Mouse (Mus musculus) forebrain, embryonic 10.5 days (tissue): ENCODE data around the gene Asap3. TPM values are rescaled to one million over a fixed set of nuclear protein-coding genes. Genes with fewer than 3 reads are reported as not detected.

Experiments
- DNase-seq: peaks from one replicate; pipeline ENCODE4 v3.0.0-alpha.2; 2017; ENCODE audit warnings: low spot score; ENCODE audit errors: extremely low spot score
- H3K27ac ChIP-seq: fragments of 300-500 bp; sonication (generic); 2 replicates; pipeline ENCODE4 v1.5.1; 2016; ENCODE audit warnings: mild to moderate bottlenecking
- H3K27me3 ChIP-seq: fragments of 300-500 bp; sonication (generic); 2 replicates; pipeline ENCODE4 v1.6.1; 2016; ENCODE audit warnings: mild to moderate bottlenecking; ENCODE audit not compliant: poor library complexity, severe bottlenecking
- H3K36me3 ChIP-seq: fragments of 300-500 bp; sonication (generic); replicated peaks from 2 replicates; pipeline ENCODE4 v1.6.1; 2016; ENCODE audit warnings: mild to moderate bottlenecking, moderate library complexity
- H3K4me1 ChIP-seq: fragments of 300-500 bp; sonication (generic); 2 replicates; pipeline ENCODE4 v1.6.1; 2016
- H3K4me3 ChIP-seq: fragments of 300-500 bp; sonication (generic); 2 replicates; pipeline ENCODE4 v1.5.1; 2016; ENCODE audit warnings: mild to moderate bottlenecking, moderate library complexity
- H3K9me3 ChIP-seq: fragments of 300-500 bp; sonication (generic); 2 replicates; pipeline ENCODE4 v1.6.1; 2016; ENCODE audit warnings: mild to moderate bottlenecking, moderate library complexity
- WGBS: fragments of 180-500 bp; shearing (Covaris S2); methylation state at CpG from one replicate; pipeline ENCODE4 v1.1.7; 2016; 5-methylcytosine and 5-hydroxymethylcytosine counted together
- polyA plus RNA-seq: library from polyadenylated mRNA; unstranded; fragments of >200 nt; fragmentation: Nextera tagmentation; extraction: Ambion mirVana; gene quantifications from 2 replicates; pipeline ENCODE4 v1.2.1, GENCODE M21; 2016

Gene Asap3
- polyA plus RNA-seq, 1 experiment from 2014 or later, result 4.7 TPM

DNA sequence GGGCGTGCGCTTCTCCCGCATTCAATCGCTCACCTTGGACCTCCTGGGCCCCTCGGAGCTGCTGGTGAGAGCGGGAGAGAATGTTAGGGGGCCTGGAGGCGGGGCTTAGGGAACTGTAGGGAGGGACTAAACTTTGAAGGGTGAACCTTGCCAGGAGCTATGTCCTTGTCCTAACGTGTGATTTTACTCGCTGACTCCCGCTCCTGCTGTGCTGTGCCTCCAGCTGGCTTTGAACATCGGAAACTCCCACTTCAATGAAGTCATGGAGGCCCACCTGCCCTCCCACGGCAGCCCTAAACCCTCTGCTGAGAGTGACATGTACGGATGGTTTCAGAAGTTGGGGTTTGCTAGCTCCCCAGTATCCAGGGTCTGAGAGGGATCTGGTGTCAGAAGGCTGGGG is 32.5 kb downstream of the Asap3 start:
- WGBS, result 11% methylated on average over 13 of the region's 13 CpGs
- no peaks in the 10 kb centered on the region for H3K9me3 ChIP-seq
- peaks cover 38% of the 10 kb centered on the region for H3K4me1 ChIP-seq
- DNase-seq, result no peak
- peaks cover 12% of the 10 kb centered on the region for H3K36me3 ChIP-seq
- no peak overlapping the region for H3K27ac ChIP-seq
- peak overlapping the region; percentile 30 for H3K4me3 ChIP-seq
- H3K27me3 ChIP-seq, result peaks cover 86% of the 10 kb centered on the region

DNA sequence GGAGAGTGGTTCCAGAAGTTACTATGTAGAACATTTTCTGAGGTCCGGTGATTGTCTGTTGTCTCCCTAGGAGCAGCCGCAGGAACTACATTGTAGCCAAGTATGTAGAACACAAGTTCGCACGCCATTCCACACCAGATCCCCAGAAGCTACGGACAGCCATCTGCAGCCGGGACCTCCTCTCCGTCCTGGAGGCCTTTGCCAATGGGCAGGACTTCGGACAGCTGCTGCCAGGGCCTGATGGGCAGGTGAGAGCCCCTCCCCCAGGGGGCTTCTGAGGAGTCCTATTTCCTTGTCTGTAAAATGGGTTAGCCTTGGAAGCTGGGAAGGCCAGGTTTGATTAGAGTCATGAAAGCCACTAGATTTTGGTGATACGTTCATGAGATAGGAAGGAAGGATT is 32.9 kb downstream of the Asap3 start:
- Histone ChIP-seq H3K9me3 (no peaks in the 10 kb centered on the region), H3K36me3 (peaks cover 13% of the 10 kb centered on the region), H3K4me3 (no peak overlapping the region), H3K27me3 (peaks cover 86% of the 10 kb centered on the region), H3K27ac (no peak overlapping the region), H3K4me1 (peaks cover 34% of the 10 kb centered on the region)
- 74% methylated on average over 9 of the region's 9 CpGs for WGBS
- no peak for DNase-seq

DNA sequence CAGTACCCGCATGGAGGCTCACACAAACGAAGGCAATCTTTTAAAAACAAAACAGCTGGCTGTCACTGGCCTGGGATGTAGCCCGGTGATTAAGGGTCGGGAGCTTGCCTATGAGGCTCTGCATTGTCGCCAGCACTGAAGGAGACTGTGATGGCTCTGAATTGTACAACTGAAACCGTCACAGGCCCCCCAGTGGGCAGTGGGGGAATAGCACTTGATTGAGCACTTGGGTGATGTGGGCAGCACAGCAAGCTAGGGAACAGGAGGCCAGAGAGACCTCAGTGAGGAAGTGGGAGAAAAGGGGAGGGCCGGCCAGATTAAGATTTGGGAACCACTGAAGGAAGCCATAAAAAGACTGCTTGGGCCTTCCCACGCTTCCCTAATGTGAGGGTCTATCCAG is 33.5 kb downstream of the Asap3 start:
- H3K36me3 ChIP-seq, result peaks cover 13% of the 10 kb centered on the region
- no peak overlapping the region for H3K4me3 ChIP-seq
- no peak overlapping the region for H3K27ac ChIP-seq
- peaks cover 32% of the 10 kb centered on the region for H3K4me1 ChIP-seq
- peaks cover 86% of the 10 kb centered on the region for H3K27me3 ChIP-seq
- H3K9me3 ChIP-seq, result no peaks in the 10 kb centered on the region
- WGBS, result 22% methylated on average over 8 of the region's 8 CpGs
- DNase-seq, result peak; percentile 74

DNA sequence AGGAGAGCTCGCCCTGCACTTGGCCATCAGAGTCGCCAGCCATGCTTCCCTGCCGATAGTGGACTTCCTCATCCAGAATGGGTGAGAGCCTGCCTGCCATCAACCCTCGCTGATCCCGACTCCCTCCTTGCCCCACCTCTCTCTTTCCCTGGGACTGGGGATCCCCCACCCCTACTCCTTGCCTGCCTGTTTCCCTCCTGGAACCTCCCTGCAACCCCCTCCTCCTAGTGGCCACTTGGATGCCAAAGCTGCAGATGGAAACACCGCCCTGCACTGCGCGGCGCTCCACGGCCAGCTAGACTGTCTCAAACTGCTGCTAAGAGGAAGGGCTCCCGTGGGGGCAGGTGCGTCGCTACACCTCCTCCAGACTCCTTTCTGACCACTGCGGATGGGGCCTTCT is 34.0 kb downstream of the Asap3 start:
- Histone ChIP-seq H3K27me3 (peaks cover 89% of the 10 kb centered on the region), H3K4me3 (no peak overlapping the region), H3K27ac (no peak overlapping the region), H3K9me3 (no peaks in the 10 kb centered on the region), H3K36me3 (peaks cover 13% of the 10 kb centered on the region), H3K4me1 (peaks cover 32% of the 10 kb centered on the region)
- 63% methylated on average over 14 of the region's 14 CpGs for WGBS
- DNase-seq, result no peak

DNA sequence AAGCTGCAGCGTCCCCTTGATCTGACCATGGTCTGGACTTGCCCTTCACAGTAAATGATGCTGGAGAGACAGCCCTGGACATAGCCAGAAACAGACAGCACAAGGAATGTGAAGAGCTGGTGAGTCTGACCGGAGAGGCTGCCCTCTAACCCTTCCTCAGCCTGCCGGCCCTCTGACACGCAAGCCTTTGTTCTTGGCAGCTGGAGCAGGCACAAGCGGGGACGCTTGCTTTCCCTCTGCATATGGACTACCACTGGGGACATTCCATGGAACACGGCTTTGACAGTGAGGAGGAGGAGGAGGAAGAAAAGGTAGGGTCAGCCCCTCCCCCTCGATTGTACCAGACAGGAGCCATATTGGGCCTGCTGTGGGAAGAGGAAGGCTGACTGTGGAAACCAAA is 34.8 kb downstream of the Asap3 start:
- DNase-seq, result no peak
- H3K36me3 ChIP-seq, result peaks cover 11% of the 10 kb centered on the region
- H3K27ac ChIP-seq, result peak overlapping the region; percentile 45
- no peaks in the 10 kb centered on the region for H3K9me3 ChIP-seq
- peaks cover 35% of the 10 kb centered on the region for H3K4me1 ChIP-seq
- H3K4me3 ChIP-seq, result no peak overlapping the region
- H3K27me3 ChIP-seq, result peaks cover 97% of the 10 kb centered on the region
- 37% methylated on average over 8 of the region's 8 CpGs for WGBS

DNA sequence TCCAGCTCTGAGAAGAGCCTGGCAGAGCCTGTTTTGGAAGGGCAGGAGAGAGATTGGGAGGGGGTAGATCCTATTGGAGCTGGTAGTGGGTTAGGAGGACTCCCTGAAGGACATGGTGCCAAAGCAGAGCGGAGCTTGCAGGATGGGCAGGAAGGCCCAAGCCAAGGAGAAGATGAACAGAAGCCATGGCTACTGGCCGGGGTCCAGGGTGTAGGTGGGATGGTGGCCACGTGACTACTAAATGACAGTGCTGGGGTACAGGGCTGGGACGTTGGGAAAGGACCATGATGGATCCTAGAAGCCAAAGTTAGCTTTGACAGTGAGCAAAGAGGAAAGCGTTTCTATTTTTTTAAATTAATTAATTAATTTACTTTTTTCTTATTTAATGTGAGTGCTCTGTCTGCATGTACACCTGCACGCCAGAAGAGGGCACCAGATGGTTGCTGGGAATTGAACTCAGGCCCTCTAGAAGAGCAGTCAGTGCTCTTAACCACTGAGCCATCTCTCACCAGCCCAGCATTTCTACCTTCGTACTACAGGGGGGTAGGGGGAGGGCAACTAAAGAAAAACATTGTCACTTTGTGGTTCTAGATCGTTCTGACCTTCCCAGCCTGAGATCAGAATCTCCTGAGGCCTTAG is 36.0 kb downstream of the Asap3 start:
- 47% methylated on average over 8 of the region's 8 CpGs for WGBS
- Histone ChIP-seq H3K4me3 (no peak overlapping the region), H3K27ac (no peak overlapping the region), H3K27me3 (peaks cover 97% of the 10 kb centered on the region), H3K4me1 (peaks cover 47% of the 10 kb centered on the region), H3K9me3 (no peaks in the 10 kb centered on the region), H3K36me3 (peaks cover 9% of the 10 kb centered on the region)
- DNase-seq, result no peak

DNA sequence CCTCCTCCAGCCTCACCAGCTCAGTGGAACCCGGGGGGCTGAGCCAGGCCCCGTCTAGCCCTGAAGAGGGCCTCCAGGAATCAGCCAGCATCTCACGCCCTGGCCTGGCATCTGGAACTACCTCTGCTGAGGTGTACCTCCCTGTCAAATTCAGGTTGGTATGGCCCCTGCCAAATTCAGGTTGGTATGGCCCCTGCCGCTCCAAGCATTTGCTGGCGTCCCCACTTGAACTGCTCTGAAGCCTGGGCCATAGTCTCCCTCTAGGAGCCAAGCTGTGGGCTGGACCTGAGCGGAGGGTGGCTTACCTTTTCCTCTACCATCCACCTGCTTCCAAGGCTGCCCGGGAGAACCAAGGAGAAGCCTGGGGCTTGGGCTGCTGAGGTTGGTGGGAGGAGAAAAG is 36.6 kb downstream of the Asap3 start:
- DNase-seq, result no peak
- Histone ChIP-seq H3K9me3 (no peaks in the 10 kb centered on the region), H3K4me1 (peaks cover 50% of the 10 kb centered on the region), H3K27me3 (peaks cover 97% of the 10 kb centered on the region), H3K4me3 (no peak overlapping the region), H3K27ac (no peak overlapping the region), H3K36me3 (peaks cover 9% of the 10 kb centered on the region)
- 79% methylated on average over 7 of the region's 7 CpGs for WGBS

DNA sequence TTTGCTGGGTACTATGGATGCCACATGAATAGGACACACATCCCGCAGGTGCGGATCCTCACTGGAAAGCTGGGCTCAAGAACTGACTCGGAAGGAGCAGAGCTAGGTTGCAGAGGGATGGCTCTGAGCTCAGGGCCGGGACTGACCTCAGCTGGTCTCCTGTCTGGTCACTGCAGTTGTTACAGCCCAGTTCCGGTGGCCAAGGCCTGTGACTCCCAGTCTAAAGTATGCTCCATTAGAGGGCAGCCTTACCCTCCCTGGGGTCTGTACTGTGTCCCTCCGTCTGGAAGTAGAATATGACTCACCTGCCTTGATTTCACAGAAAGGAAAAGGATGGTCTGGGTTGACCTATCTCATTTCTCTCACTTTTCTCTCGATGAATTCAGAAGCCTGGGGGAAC is 38.0 kb downstream of the Asap3 start:
- 71% methylated on average over 7 of the region's 7 CpGs for WGBS
- H3K27me3 ChIP-seq, result peaks cover 97% of the 10 kb centered on the region

DNA sequence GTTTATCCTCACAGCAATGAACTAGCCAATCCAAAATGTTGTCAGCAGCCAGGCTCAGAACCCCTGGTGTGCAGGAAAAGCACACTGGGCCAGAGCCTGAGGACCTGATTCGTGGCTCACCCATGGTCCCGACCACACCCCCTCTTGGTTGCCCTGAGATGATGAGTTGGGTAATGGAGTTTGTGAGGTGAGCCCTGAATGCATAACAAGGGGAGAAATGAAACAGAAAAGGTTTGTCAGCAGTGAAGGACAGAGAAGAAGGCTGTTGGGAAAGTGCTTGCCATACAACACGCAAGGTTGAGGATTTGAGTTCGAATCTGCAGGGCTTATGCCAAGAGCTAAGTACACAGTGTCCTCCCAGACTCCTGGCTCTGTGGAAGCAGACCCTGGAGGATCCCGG is 39.5 kb downstream of the Asap3 start:
- Histone ChIP-seq H3K36me3 (peaks cover 3% of the 10 kb centered on the region; the same call in 1 of the 2 replicates), H3K4me3 (no peak overlapping the region), H3K27ac (no peak overlapping the region), H3K4me1 (peaks cover 51% of the 10 kb centered on the region), H3K27me3 (peaks cover 97% of the 10 kb centered on the region), H3K9me3 (no peaks in the 10 kb centered on the region)
- WGBS, result 34% methylated on average over 5 of the region's 5 CpGs
- no peak for DNase-seq

More for the DNA sequence above, 38.0 kb downstream of the Asap3 start:
- Histone ChIP-seq H3K4me1 (peaks cover 54% of the 10 kb centered on the region), H3K36me3 (peaks cover 7% of the 10 kb centered on the region), H3K9me3 (no peaks in the 10 kb centered on the region), H3K27ac (no peak overlapping the region), H3K4me3 (no peak overlapping the region)
- DNase-seq, result no peak

DNA sequence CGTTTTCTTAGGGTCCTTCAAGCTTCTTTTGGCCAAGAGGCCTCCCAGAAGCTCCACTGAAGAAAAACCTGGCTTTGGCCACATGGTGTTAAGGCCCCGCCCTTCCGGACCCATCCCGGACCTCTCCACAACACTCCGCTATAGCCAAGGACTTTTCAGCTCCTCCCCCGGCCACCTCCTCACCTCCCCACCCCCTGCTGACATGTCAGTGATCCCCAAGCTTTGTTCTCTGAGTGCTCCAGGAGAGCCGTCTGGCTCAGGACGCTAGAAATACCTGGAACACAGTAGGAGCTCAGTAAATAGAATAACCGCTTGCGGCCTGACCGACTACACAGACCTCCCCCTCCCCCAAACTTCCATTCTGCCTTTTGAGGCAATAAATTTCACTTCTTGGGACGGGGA is 40.4 kb downstream of the Asap3 start:
- WGBS, result under 1% methylated on average over 12 of the region's 12 CpGs
- Histone ChIP-seq H3K27me3 (peaks cover 97% of the 10 kb centered on the region), H3K4me3 (peak overlapping the region; percentile 61), H3K27ac (no peak overlapping the region), H3K36me3 (peaks cover 3% of the 10 kb centered on the region; the same call in 1 of the 2 replicates), H3K9me3 (no peaks in the 10 kb centered on the region), H3K4me1 (peaks cover 42% of the 10 kb centered on the region)
- no peak for DNase-seq

DNA sequence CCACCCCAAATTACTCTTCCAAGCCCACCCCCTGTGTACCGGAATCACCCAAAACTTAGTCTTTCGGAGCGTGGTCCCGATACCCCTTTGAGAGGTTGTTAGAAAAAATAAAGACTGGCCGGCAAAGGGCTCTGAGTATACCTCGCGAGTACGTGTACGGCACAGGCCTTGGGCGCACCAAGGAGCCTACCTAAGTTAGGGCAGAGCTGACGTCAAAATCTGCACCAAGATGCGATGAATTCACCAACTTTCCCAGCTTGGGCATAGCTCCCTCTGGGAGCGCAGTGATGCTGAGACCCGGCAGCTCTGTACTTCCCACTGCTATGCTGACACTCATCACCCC is 41.2 kb downstream of the Asap3 start:
- H3K27me3 ChIP-seq, result peaks cover 99% of the 10 kb centered on the region
- H3K4me3 ChIP-seq, result peak overlapping the region; percentile 61
- no peak for DNase-seq
- 2% methylated on average over 14 of the region's 14 CpGs for WGBS
- H3K36me3 ChIP-seq, result peaks cover 3% of the 10 kb centered on the region; the same call in 1 of the 2 replicates
- H3K9me3 ChIP-seq, result no peaks in the 10 kb centered on the region
- peaks cover 42% of the 10 kb centered on the region for H3K4me1 ChIP-seq
- H3K27ac ChIP-seq, result no peak overlapping the region

DNA sequence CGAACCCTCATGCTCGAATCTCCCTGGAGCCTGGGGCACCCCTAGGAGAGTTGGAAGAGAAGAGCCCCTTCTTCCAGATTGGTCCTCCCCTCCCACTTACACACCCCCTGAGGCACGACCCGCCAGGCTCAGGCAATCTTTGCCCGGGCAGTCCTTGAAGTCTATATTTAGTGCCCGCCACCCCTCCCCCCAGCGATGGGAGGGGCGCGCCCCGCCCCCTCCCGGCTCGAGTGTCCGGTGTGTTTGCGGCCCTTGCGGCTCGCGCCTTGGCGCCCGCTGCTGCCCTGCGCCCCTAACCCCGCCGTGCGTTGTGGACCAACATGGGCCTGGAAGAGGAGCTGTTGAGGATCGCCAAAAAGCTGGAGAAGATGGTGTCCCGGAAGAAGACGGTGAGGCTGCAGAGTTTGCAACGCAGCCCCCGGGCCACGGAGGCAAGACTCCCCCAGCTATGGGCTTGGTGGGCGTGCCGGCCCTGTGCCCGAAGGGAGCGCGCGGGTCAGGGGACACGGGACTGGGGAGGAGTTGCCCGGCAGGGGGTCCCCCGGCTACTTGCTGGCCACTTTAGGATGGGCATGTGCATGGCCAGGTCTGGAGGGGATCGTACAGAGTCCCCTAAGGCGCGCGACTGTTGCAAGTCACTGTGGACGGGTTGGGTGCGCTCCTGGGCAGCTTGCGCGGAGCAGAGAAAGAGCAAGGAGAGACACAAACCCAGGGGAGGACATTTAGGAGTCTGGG is 41.7 kb downstream of the Asap3 start, which contains the start of gene Tcea3:
Tcea3 (plus strand) TSS at position 1 of the 735 bp plus-strand sequence.
- WGBS, result under 1% methylated on average over 46 of the region's 46 CpGs
- Histone ChIP-seq H3K4me1 (peaks cover 42% of the 10 kb centered on the region), H3K36me3 (peaks cover 3% of the 10 kb centered on the region; the same call in 1 of the 2 replicates), H3K27me3 (peaks cover 98% of the 10 kb centered on the region), H3K4me3 (peak within 1 kb of the TSS; percentile 61), H3K9me3 (no peaks in the 10 kb centered on the region), H3K27ac (peak within 1 kb of the TSS; percentile 27; the same call in 1 of the 2 replicates)
- DNase-seq, result peak; percentile 50
